Mouse (Mus musculus) limb, embryonic 14.5 days (tissue): ENCODE data around the gene Tradd. TPM values are rescaled to one million over a fixed set of nuclear protein-coding genes. Genes with fewer than 3 reads are reported as not detected.

Experiments
- ATAC-seq: fragments of 200-750 bp; cut with Nextera tagmentation; 2 replicates; pipeline ENCODE4 v1.8.0; 2017; ENCODE audit warnings: low read depth, moderate number of reproducible peaks, moderate TSS enrichment; ENCODE audit not compliant: low FRiP score
- DNase-seq: peaks from one replicate; pipeline ENCODE4 v3.0.0-alpha.2; 2015; ENCODE audit warnings: low spot score
- H3K27ac ChIP-seq: fragments of 300-500 bp; sonication (generic); replicated peaks from 2 replicates; pipeline ENCODE4 v1.5.1; 2014; ENCODE audit warnings: low read depth, mild to moderate bottlenecking, low read length, moderate library complexity, mixed read lengths
- H3K27me3 ChIP-seq: fragments of 300-500 bp; sonication (generic); 2 replicates; pipeline ENCODE4 v1.6.1; 2014; ENCODE audit warnings: low read length, mixed read lengths; ENCODE audit not compliant: control insufficient read depth, insufficient read depth
- H3K36me3 ChIP-seq: fragments of 300-500 bp; sonication (generic); 2 replicates; pipeline ENCODE4 v1.6.1; 2014; ENCODE audit warnings: mild to moderate bottlenecking, low read length, moderate library complexity, mixed read lengths; ENCODE audit not compliant: control insufficient read depth, insufficient read depth
- H3K4me1 ChIP-seq: fragments of 300-500 bp; sonication (generic); 2 replicates; pipeline ENCODE4 v1.6.1; 2014; ENCODE audit warnings: antibody characterized with exemption, low read length, mixed read lengths; ENCODE audit not compliant: control insufficient read depth, insufficient read depth
- H3K4me2 ChIP-seq: fragments of 300-500 bp; sonication (generic); replicated peaks from 2 replicates; pipeline ENCODE4 v1.6.1; 2014; ENCODE audit warnings: low read depth, mild to moderate bottlenecking, low read length, moderate library complexity; ENCODE audit not compliant: severe bottlenecking
- H3K4me3 ChIP-seq: fragments of 300-500 bp; sonication (generic); replicated peaks from 2 replicates; pipeline ENCODE4 v1.5.1; 2014; ENCODE audit warnings: low read length
- H3K9ac ChIP-seq: fragments of 300-500 bp; sonication (generic); 2 replicates; pipeline ENCODE4 v1.6.1; 2014; ENCODE audit warnings: mild to moderate bottlenecking, low read depth, low read length, moderate library complexity; ENCODE audit not compliant: severe bottlenecking
- H3K9me3 ChIP-seq: fragments of 300-500 bp; sonication (generic); 2 replicates; pipeline ENCODE4 v1.6.1; 2016; ENCODE audit warnings: low read length; ENCODE audit not compliant: control insufficient read depth
- POLR2A ChIP-seq: fragments of 200-500 bp; IDR thresholded peaks from 2 replicates; pipeline ENCODE4 v1.8.0; 2012; ENCODE audit warnings: inconsistent platforms, mild to moderate bottlenecking, moderate library complexity, borderline replicate concordance; ENCODE audit not compliant: insufficient read depth, insufficient read length; ENCODE audit errors: extremely low read depth
- WGBS: fragments of 180-500 bp; shearing (Covaris S2); extraction: QIAGEN DNeasy Blood & Tissue Kit; methylation state at CpG from one replicate; pipeline ENCODE4 v1.1.7; 2014; 5-methylcytosine and 5-hydroxymethylcytosine counted together
- polyA plus RNA-seq, 2 experiments: library from polyadenylated mRNA; depleted of rRNA in 1 of 2; stranded (reverse) in 1 of 2; unstranded in 1 of 2; fragments of >200 nt; fragmentation: Nextera tagmentation in 1 of 2; extraction: Ambion mirVana in 1 of 2; gene quantifications; 2 replicates each; pipeline versions ENCODE4 v1.2.1 to v1.2.3; 2012 to 2014

The Tradd gene
- polyA plus RNA-seq, 2 experiments, result 12.8 to 26.2 TPM

- Histone ChIP-seq H3K9me3 (no peaks in the 10 kb centered on the region), H3K4me1 (peaks cover 9% of the 10 kb centered on the region), H3K27me3 (no peaks in the 10 kb centered on the region), H3K9ac (peak within 1 kb of the TSS; percentile 85), H3K4me3 (peak within 1 kb of the TSS; percentile 99), H3K4me2 (peak within 1 kb of the TSS; percentile 85), H3K27ac (peak within 1 kb of the TSS; percentile 90), H3K36me3 (no peaks in the 10 kb centered on the region)
- WGBS, result under 1% methylated on average over 34 of the region's 34 CpGs
- DNase-seq (peak; percentile 94), ATAC-seq (peak; percentile 94)
- peak; percentile 93; the same call in 1 of the 2 replicates for TF ChIP-seq POLR2A
These were observed 39.8 kb downstream of the Tradd start, which contains the start of gene D230025D16Rik for GRCm38 (mm10) chr8:105224413-105225271. Gene D230025D16Rik (plus strand): TSS chr8:105225145.

- Histone ChIP-seq H3K4me2 (peak overlapping the region; percentile 85; the same call in 1 of the 2 replicates), H3K9me3 (no peaks in the 10 kb centered on the region), H3K27ac (peak overlapping the region; percentile 90; the same call in 1 of the 2 replicates), H3K4me1 (peaks cover 9% of the 10 kb centered on the region), H3K36me3 (no peaks in the 10 kb centered on the region), H3K27me3 (no peaks in the 10 kb centered on the region), H3K4me3 (no peak overlapping the region; the same call in 1 of the 2 replicates), H3K9ac (0 out of 2 replicates have a peak overlapping the region, but pooled peaks have one; percentile 66)
- DNase-seq, result no peak
- WGBS, result 59% methylated on average over 7 of the region's 7 CpGs
- no peak for TF ChIP-seq POLR2A
- ATAC-seq, result no peak
These were observed 40.6 kb downstream of the Tradd start for GRCm38 (mm10) chr8:105223850-105224249.

DNA sequence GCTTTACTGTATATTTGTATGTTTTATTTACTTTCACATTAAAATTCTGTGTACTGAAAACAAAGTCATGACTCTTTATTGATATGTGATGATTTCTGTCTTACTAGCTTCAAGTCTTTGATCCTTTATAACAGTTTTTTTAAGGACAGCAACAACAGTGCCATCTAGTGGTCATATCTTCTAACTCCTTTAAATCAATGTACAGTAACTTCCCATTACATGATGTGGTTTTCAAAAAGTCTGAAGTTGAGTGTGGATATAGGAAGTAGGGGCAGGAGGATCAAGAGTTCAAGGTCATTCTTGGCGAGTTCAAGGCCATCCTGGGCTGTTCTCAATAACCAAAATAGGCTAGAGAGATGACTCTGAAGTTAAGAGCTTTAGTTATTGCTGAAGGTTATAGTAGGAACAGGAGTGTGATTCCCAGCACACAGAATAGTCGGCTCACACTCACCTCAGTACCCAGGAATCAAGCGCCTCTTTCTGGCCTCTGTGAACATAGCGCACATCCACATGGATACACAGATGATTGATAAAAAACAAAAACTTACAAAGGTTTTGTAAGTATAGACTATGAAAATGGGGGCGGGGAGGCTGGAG, 46.4 kb downstream of the Tradd start:
- no peak overlapping the region for H3K9ac ChIP-seq
- H3K36me3 ChIP-seq, result 0 out of 2 replicates have a peak, but pooled peaks cover 13% of the 10 kb centered on the region
- no peak for TF ChIP-seq POLR2A
- no peaks in the 10 kb centered on the region for H3K9me3 ChIP-seq
- no peaks in the 10 kb centered on the region for H3K4me1 ChIP-seq
- H3K4me3 ChIP-seq, result no peak overlapping the region
- H3K4me2 ChIP-seq, result no peak overlapping the region
- ATAC-seq, result no peak
- 81% methylated on average over 5 of the region's 5 CpGs for WGBS
- H3K27ac ChIP-seq, result no peak overlapping the region
- peak; percentile 92 for DNase-seq
- no peaks in the 10 kb centered on the region for H3K27me3 ChIP-seq

DNA sequence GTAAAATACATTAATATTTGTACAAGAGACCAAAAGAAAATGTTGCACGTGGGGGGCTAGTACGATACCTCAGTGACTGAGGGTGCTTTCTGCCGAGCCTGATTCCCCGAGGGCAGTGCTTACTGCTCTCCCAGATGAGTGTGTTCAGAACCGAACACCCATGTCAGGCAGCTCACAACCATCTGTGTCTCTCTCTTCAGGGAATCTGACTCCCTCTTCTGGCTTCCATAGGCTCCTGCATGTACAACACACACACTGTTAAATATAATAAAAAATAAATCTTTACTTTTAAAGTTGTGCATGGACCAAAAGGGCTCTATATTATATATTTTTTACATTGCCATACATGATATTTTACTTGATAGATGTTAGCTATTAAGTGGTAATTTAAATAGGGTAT, 50.3 kb downstream of the Tradd start:
- Histone ChIP-seq H3K27me3 (no peaks in the 10 kb centered on the region), H3K27ac (no peak overlapping the region), H3K4me1 (no peaks in the 10 kb centered on the region), H3K4me3 (no peak overlapping the region), H3K36me3 (0 out of 2 replicates have a peak, but pooled peaks cover 13% of the 10 kb centered on the region), H3K4me2 (no peak overlapping the region), H3K9ac (no peak overlapping the region), H3K9me3 (no peaks in the 10 kb centered on the region)
- no peak for ATAC-seq
- no peak for DNase-seq
- WGBS, result 83% methylated on average over 5 of the region's 5 CpGs
- TF ChIP-seq POLR2A, result no peak
